Mouse (Mus musculus): Measurements from ENCODE around the gene Ttll7.

The Ttll7 gene

GRCm38 (mm10) chr3:146993834-146994669 is 141.9 kb downstream of the Ttll7 start:
- no peak for DNase-seq (ENCODE audit: extremely low read depth, low read depth, low spot score)

- no peak for DNase-seq (ENCODE audit: extremely low read depth, low read depth, low spot score)
Observed at GRCm38 (mm10) chr3:146994670-146995415, 142.7 kb downstream of the Ttll7 start.

- DNase-seq (ENCODE audit: extremely low read depth, low read depth, low spot score), result no peak
Observed at GRCm38 (mm10) chr3:146999148-146999547, 147.0 kb downstream of the Ttll7 start.

GRCm38 (mm10) chr3:147000963-147001362 is 148.8 kb downstream of the Ttll7 start:
- no peak for DNase-seq (ENCODE audit: extremely low read depth, low read depth, low spot score)

GRCm38 (mm10) chr3:147001557-147001956 is 149.4 kb downstream of the Ttll7 start:
- DNase-seq (ENCODE audit: extremely low read depth, low read depth, low spot score), result no peak

GRCm38 (mm10) chr3:147016506-147016905 is 164.3 kb downstream of the Ttll7 start:
- no peak for DNase-seq (ENCODE audit: extremely low read depth, low read depth, low spot score)

- DNase-seq (ENCODE audit: extremely low read depth, low read depth, low spot score), result no peak
Observed at GRCm38 (mm10) chr3:147019506-147019905, 167.3 kb downstream of the Ttll7 start.

GRCm38 (mm10) chr3:147026248-147026647 is 174.1 kb downstream of the Ttll7 start:
- DNase-seq (ENCODE audit: extremely low read depth, low read depth, low spot score), result no peak

GRCm38 (mm10) chr3:147028382-147028781 is 176.2 kb downstream of the Ttll7 start:
- no peak for DNase-seq (ENCODE audit: extremely low read depth, low read depth, low spot score)

- no peak for DNase-seq (ENCODE audit: extremely low read depth, low read depth, low spot score)
Observed at GRCm38 (mm10) chr3:147029718-147030117, 177.6 kb downstream of the Ttll7 start.

GRCm38 (mm10) chr3:147030266-147030880 is 178.2 kb downstream of the Ttll7 start:
- DNase-seq (ENCODE audit: extremely low read depth, low read depth, low spot score), result no peak

Data from fat pad, adult 2 months (tissue).